Mouse (Mus musculus) heart, postnatal 25 days (tissue): ENCODE measurements around the gene Mrpl40. TPM values are rescaled to one million over a fixed set of nuclear protein-coding genes. Genes with fewer than 3 reads are reported as not detected.
"Not testable (repeated sequence)": the region's sequence is repeated elsewhere in the genome, so short reads cannot be mapped to it uniquely, and the experiment has no call there.

Experiments used
- DNase-seq: peaks from one replicate; pipeline ENCODE4 v3.0.0; 2022; ENCODE audit warnings: low spot score
- intact Hi-C: fragments of 180-260 bp; cut with DNase I; formaldehyde crosslinking; loops from one replicate; pipeline ENCODE4 v1.15.1; 2025
- total RNA-seq, 2 experiments: library from RNA; stranded (reverse); gene quantifications; 2 replicates each; pipeline ENCODE4 v1.2.3; 2021

The Mrpl40 gene
- total RNA-seq: 10 to 100 TPM; 56.9 to 61.6 TPM

DNA sequence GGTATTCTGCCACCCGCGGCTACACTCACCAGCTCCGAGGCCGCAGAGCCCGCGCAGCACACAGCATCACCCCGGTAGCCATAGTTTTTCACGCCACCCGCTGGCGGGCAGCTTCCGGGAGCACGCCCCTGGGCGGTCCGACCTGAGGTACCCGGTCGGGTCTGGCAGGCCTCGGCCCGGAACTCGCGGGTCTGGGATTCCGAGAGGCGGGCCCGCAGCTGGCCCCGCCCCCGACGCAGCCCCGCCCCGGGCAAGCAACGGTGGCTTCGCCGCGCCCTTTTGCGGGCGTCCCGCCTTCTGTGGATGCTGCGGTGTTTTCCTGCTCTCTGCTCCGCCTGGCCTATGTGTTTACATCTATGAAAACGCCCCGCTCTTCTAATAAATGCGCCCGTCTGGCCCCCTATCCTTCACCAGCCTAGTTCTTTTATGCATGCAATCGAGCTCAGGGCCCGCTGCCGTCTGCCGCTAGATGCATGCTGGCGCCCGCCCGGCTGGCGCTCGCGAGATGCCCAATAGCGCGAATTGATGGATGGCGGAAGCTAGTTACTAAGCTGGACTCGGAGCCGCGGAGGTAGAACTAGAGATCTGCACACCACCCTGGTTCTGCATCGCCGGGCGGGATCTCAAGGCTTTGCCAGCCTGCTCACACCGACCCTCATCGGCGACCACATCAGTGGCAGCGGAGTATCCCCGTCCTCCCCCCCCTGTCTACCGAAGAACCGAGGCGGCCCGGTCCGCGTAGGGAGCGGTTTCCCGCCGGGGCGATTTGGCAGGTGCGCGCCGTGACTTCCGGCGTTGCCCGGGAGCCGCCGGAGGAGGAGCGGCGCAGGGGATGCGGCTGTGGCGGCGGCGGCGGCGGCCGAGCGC lies at the start of gene Mrpl40, which contains the start of gene Hira:
TSS of gene Mrpl40 (minus strand) at position 421 of the 867 bp plus-strand sequence.
TSS of gene Hira (plus strand) at position 596 of the 867 bp plus-strand sequence.
- intact Hi-C loops: no loop called here
- DNase-seq: peak; percentile 92

- no peak for DNase-seq
- intact Hi-C loops: no loop called here
These were observed 45.1 kb upstream of the Mrpl40 start for GRCm38 (mm10) chr16:18921771-18922170.

- intact Hi-C loops: no loop called here
- DNase-seq: no peak
These were observed 39.4 kb upstream of the Mrpl40 start for GRCm38 (mm10) chr16:18916064-18916463.

- intact Hi-C loops: no loop called here
These were observed 29.0 kb upstream of the Mrpl40 start for GRCm38 (mm10) chr16:18905648-18906047.

GRCm38 (mm10) chr16:18896429-18896828 lies 19.8 kb upstream of the Mrpl40 start:
- DNase-seq: peak; percentile 14

More at GRCm38 (mm10) chr16:18905648-18906047, 29.0 kb upstream of the Mrpl40 start:
- no peak for DNase-seq

GRCm38 (mm10) chr16:18895249-18895648 lies 18.6 kb upstream of the Mrpl40 start:
- intact Hi-C loops: no loop called here
- DNase-seq: no peak

More at GRCm38 (mm10) chr16:18896429-18896828, 19.8 kb upstream of the Mrpl40 start:
- intact Hi-C loops: no loop called here

DNA sequence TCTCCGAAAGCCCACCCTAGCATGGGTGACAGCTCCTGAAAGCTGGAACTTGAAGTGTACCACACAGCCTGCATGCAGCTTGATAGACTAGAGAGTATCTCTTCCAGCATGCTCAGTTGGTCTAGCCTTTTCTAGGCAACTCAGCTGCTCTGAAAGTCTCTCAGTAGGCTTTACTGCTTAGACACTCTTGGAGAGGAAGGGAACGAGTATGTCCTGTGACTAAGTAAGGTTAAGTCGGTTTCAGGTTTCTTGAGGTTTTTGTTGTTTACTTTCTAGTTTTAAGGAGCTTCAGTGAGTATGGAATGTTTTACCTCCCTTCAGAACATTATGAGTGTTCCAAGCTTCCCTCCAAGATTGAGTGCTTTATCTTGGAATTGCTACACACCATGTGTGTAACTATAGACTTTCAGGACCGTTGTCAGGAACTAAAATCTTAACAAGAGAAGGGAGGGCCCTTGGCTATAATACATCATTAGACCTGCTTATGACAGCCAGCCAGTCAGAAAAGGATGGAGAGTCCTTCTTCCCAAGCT lies 17.2 kb upstream of the Mrpl40 start:
- intact Hi-C loops: no loop called here
- no peak for DNase-seq

- no peak for DNase-seq
- intact Hi-C loops: no loop called here
These were observed 7.4 kb upstream of the Mrpl40 start for GRCm38 (mm10) chr16:18884044-18884443.

GRCm38 (mm10) chr16:18878091-18878720 lies 1.5 kb upstream of the Mrpl40 start:
- intact Hi-C loops: no loop called here
- DNase-seq: no peak

- DNase-seq: peak; percentile 6
- intact Hi-C loops: no loop called here
These were observed 876 bp upstream of the Mrpl40 start for GRCm38 (mm10) chr16:18877386-18878090.

DNA sequence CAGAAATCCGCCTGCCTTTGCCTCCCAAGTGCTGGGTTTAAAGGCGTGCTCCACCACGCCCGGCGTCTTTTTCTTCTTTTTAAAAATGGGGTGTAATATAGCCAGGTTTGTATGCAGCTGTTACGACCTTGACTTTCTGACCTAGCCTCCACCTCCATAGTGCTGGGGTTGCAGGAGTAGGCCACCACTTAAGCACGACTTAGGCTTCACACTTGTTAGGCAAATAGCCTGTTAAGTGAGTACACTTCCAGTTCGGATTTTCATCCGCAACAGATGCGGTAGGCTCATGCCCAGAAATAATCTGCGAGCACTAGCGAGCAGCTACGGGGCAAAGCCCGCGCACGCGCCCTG lies 596 bp downstream of the Mrpl40 start:
- intact Hi-C loops: no loop called here
- DNase-seq: no peak

DNA sequence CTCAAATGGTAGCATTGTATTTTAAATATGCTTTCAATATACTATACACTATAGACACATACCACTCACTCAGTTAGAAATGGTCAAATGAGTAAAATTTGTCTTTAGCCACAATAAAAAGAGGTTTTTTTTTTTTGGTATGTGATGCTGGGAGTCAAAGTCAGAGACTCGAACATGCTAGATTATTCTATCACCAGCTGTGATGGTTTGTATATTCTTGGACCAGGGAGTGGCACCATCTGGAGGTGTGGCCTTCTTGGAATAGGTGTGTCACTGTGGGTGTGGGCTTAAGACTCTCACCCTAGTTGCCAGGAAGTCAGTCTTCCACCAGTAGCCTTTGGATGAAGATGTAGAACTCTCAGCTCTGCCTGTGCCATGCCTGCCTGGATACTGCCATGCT lies 6.2 kb downstream of the Mrpl40 start:
- DNase-seq, intact Hi-C loops: not testable (repeated sequence)

DNA sequence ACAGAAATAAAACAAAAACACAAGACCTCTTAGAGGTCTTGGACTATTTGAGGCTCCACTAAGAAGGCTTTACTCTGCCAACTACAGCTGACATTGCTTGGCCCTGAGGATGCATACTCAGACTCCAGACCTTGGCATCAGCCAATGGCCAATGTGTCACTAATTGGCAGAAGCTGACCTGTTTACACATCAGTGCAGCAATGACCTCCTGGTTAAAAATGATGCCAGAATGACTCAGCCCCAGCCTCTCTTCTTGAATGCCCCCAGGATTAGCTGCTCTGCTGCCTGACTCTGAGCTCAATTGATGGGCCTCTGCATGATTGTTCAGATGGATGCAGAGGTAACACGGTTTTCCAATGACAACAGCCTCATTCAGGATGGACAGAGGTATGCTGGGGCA lies 16.5 kb downstream of the Mrpl40 start:
- DNase-seq: peak; percentile 48

GRCm38 (mm10) chr16:18858551-18858950 lies 18.1 kb downstream of the Mrpl40 start:
- no peak for DNase-seq
- intact Hi-C loops: loop anchor here (2.0 kb wide), 1 partner anchor 162 kb away; no protein-coding TSS in a partner anchor

More for the DNA sequence above, 16.5 kb downstream of the Mrpl40 start:
- intact Hi-C loops: no loop called here

DNA sequence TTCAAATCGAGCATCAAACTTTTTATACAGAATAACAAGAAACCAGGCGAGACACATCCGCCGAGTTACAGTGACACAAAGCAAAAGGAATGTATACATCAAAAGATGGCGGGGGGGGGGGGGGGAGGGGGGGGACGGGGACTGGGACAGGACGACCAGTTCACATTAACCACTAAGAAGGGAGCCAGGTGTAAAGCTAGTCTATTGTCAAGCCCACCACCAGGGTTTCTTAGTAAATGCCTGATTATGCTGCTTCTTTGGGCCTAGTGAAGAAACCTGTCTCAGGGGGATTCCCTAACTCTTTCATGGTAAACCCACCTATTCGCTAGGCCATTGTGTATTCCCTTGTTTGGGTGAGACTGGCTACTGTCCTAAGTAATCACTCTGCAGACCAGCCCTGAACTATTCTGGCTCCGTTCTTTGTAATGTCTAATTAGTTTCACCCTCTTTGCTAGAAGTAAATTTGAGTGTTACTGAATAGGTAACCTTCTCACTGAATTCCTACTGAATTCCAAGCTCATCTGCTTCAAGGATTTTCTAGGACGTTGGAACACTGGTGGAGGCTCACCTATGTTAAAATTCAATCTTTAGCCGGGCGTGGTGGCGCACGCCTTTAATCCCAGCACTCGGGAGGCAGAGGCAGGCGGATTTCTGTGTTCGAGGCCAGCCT lies 27.0 kb downstream of the Mrpl40 start:
- DNase-seq, intact Hi-C loops: not testable (repeated sequence)

- no peak for DNase-seq
- intact Hi-C loops: no loop called here
These were observed 30.3 kb downstream of the Mrpl40 start for GRCm38 (mm10) chr16:18846301-18846820.

GRCm38 (mm10) chr16:18838346-18838745 lies 38.3 kb downstream of the Mrpl40 start:
- DNase-seq: no peak
- intact Hi-C loops: no loop called here

- DNase-seq: peak; percentile 88
- intact Hi-C loops: no loop called here
These were observed 40.0 kb downstream of the Mrpl40 start, which contains the start of the genes 2510002D24Rik and Gm28539 for GRCm38 (mm10) chr16:18836468-18837208. 2510002D24Rik (plus strand) TSS chr16:18836578. Gm28539 (plus strand) TSS chr16:18836584.

DNA sequence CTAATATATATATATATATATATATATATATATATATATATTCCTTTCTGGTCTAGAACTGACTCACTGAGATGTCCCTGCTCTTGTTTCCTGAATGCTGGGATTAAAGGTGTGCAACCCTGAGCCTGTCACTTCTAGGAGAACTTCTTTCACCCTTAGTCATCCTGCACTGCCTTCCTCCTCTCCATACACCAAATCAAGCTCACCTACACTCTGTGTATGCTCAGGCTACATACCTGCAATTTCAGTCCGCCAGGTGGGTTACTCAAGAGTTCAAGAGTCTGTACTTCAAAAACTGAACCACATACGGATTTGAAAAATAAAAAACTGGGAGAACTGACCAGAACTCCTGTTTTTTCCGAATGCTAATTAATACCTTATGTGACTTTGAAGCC lies 40.6 kb downstream of the Mrpl40 start:
- intact Hi-C loops: no loop called here
- DNase-seq: no peak
